Mouse (Mus musculus): ENCODE data around the gene Unc13a.

GRCm38 (mm10) chr8:71711574-71711973, 40.0 kb upstream of the Unc13a start:
- TF ChIP-seq EP300 (IDR thresholded peaks at IDR 0.05; ENCODE audit: insufficient read depth, low read depth, low read length) (no peak), POLR2A (IDR thresholded peaks at IDR 0.05; ENCODE audit: insufficient read depth, low read length) (no peak)
